Mouse (Mus musculus) intestine, embryonic 16.5 days (tissue): ENCODE results near the gene Col2a1. TPM values are rescaled to one million over a fixed set of nuclear protein-coding genes. Genes with fewer than 3 reads are reported as not detected.

Experiments used
- ATAC-seq: fragments of 200-750 bp; cut with Nextera tagmentation; 2 replicates; pipeline ENCODE4 v1.8.0; 2017; ENCODE audit warnings: moderate TSS enrichment, moderate library complexity
- H3K27ac ChIP-seq: fragments of 300-500 bp; sonication (generic); 2 replicates; pipeline ENCODE4 v1.5.1; 2014; ENCODE audit warnings: mild to moderate bottlenecking, low read length
- H3K27me3 ChIP-seq: fragments of 300-500 bp; sonication (generic); replicated peaks from 2 replicates; pipeline ENCODE4 v1.6.1; 2014; ENCODE audit warnings: low read length, control low read depth, mixed read lengths; ENCODE audit not compliant: control insufficient read depth, insufficient read depth
- H3K36me3 ChIP-seq: fragments of 300-500 bp; sonication (generic); 2 replicates; pipeline ENCODE4 v1.6.1; 2014; ENCODE audit warnings: low read length, control low read depth; ENCODE audit not compliant: control insufficient read depth, insufficient read depth
- H3K4me1 ChIP-seq: fragments of 300-500 bp; sonication (generic); 2 replicates; pipeline ENCODE4 v1.6.1; 2014; ENCODE audit warnings: low read length, control low read depth, mixed read lengths; ENCODE audit not compliant: control insufficient read depth, insufficient read depth
- H3K4me2 ChIP-seq: fragments of 300-500 bp; sonication (generic); 2 replicates; pipeline ENCODE4 v1.6.1; 2014; ENCODE audit warnings: low read depth, low read length, control low read depth
- H3K4me3 ChIP-seq: fragments of 300-500 bp; sonication (generic); 2 replicates; pipeline ENCODE4 v1.5.1; 2014; ENCODE audit warnings: mild to moderate bottlenecking, low read length
- H3K9ac ChIP-seq: fragments of 300-500 bp; sonication (generic); 2 replicates; pipeline ENCODE4 v1.6.1; 2014; ENCODE audit warnings: low read depth, low read length
- H3K9me3 ChIP-seq: fragments of 300-500 bp; sonication (generic); 2 replicates; pipeline ENCODE4 v1.6.1; 2016; ENCODE audit warnings: low read length, control low read depth; ENCODE audit not compliant: control insufficient read depth
- WGBS: fragments of 180-500 bp; shearing (Covaris S2); extraction: QIAGEN DNeasy Blood & Tissue Kit; methylation state at CpG from one replicate; pipeline ENCODE4 v1.1.7; 2014; 5-methylcytosine and 5-hydroxymethylcytosine counted together
- polyA plus RNA-seq: library from polyadenylated mRNA; unstranded; fragments of >200 nt; fragmentation: Nextera tagmentation; extraction: Ambion mirVana; gene quantifications from 2 replicates; pipeline ENCODE4 v1.2.1, GENCODE M21; 2015

Gene Col2a1
- polyA plus RNA-seq, 1 experiment from 2014 or later = 0.33 TPM

DNA sequence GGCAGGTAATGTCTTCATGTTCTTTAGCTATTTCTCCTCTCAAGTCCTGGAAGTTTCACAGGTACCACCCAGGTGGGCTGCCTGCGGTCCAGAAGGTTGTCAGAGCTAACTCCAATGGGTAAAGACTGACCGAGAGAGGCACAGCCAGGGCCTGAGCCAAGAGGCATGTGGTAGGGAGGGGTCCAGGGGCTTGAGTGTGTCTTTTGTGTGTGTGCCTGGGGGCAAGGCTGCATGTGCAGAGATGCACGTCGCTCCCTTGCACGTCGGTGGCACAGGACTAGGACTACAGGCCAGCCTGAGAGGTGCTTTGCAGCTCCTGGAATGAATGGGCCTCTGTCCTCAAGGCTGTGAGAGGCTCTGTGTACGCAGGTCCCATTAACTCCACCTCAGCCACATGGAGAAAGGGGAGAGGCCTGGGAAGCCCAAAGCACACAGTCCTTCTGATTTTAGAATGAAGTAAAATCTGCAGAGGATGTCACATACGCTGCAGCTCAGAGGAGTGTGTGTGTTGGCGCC is 28.8 kb upstream of the Col2a1 start:
- Histone ChIP-seq H3K27me3 (no peaks in the 10 kb centered on the region), H3K4me1 (no peaks in the 10 kb centered on the region), H3K9ac (no peak overlapping the region), H3K9me3 (no peaks in the 10 kb centered on the region), H3K4me2 (no peak overlapping the region), H3K4me3 (no peak overlapping the region), H3K27ac (no peak overlapping the region), H3K36me3 (peaks cover 8% of the 10 kb centered on the region; the same call in 1 of the 2 replicates)
- 79% methylated on average over 9 of the region's 9 CpGs for WGBS
- ATAC-seq = no peak

DNA sequence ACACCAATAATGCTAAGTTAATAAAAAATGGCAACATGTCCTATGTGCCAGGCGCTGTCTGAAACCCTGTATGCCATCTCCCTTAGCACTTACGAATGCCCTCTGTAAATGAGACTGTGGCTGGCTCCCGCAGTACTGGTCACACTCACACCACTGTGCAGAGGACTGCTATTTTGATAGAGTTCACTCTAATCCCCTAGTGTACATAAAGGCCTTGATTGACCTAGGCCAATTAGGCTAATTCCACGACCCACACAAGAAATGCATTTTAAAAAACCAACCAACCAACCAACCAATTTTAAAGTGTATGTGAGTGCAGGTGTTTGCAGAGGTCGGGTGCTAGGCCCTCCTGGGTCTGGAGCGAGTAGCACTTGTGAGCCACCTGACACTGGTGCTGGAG is 25.3 kb upstream of the Col2a1 start:
- H3K4me1 ChIP-seq = peaks cover 22% of the 10 kb centered on the region
- no peak overlapping the region for H3K9ac ChIP-seq
- H3K4me2 ChIP-seq = no peak overlapping the region
- ATAC-seq = no peak
- no peaks in the 10 kb centered on the region for H3K9me3 ChIP-seq
- no peak overlapping the region for H3K27ac ChIP-seq
- H3K4me3 ChIP-seq = no peak overlapping the region
- no peaks in the 10 kb centered on the region for H3K27me3 ChIP-seq
- WGBS = 76% methylated on average over 6 of the region's 6 CpGs
- no peaks in the 10 kb centered on the region for H3K36me3 ChIP-seq

DNA sequence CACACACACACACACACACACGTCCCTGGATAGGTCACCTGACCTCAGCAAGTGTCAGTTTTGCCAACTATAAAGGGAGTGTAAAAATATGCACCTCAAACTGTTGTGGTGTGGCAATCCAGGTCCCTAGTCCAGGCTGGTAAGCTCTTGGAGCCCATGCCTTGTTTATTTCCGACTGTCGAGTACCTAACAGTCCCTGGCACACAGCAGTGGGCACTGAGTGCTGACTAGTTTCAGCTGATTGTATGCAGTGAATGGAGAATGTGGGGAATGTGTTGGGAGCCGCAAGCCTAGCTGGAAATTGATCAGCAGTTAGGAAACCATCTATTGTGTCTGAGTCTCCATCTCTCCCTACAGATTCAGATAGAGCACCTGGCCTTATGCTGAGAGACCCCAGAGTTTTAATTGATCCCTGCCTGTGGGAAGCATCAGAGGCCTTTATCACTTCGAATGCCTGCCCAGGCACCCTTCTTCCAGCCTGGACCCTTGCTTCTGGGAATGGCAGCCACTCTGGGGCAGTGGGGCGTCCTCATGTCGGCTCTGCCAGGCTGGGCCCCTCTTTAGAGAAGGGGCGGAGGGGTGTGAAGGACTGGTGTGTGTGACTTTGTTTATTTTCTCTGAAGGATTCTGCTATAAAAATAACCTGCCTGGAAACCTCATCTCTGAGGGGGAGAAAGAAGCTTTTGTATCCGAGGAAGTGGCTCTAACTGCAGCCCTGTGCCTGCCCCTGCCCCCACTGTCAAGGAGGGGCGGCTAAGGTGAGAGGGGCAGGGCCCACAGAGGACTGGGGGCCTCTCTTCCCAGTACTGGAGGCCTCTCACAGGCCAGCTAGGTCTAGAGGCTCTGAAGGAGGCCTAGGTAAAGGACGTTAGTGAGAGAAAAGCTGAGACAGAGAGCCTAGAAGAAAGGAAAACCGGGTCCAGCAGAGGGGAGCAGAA is 22.7 kb upstream of the Col2a1 start:
- WGBS = 26% methylated on average over 12 of the region's 12 CpGs
- ATAC-seq = peak; percentile 49; the same call in 1 of the 2 replicates
- Histone ChIP-seq H3K27ac (no peak overlapping the region), H3K4me1 (peaks cover 25% of the 10 kb centered on the region), H3K9me3 (no peaks in the 10 kb centered on the region), H3K36me3 (no peaks in the 10 kb centered on the region), H3K27me3 (no peaks in the 10 kb centered on the region), H3K9ac (peak overlapping the region; percentile 39; the same call in 1 of the 2 replicates), H3K4me2 (no peak overlapping the region), H3K4me3 (no peak overlapping the region)

- H3K27me3 ChIP-seq = no peaks in the 10 kb centered on the region
- no peak overlapping the region for H3K4me2 ChIP-seq
- no peak overlapping the region for H3K4me3 ChIP-seq
- H3K36me3 ChIP-seq = no peaks in the 10 kb centered on the region
- ATAC-seq = no peak
- peaks cover 27% of the 10 kb centered on the region for H3K4me1 ChIP-seq
- WGBS = 54% methylated on average over 4 of the region's 4 CpGs
- H3K9ac ChIP-seq = no peak overlapping the region
- no peaks in the 10 kb centered on the region for H3K9me3 ChIP-seq
- H3K27ac ChIP-seq = no peak overlapping the region
These were observed 21.1 kb upstream of the Col2a1 start for GRCm38 (mm10) chr15:98025611-98026010.

DNA sequence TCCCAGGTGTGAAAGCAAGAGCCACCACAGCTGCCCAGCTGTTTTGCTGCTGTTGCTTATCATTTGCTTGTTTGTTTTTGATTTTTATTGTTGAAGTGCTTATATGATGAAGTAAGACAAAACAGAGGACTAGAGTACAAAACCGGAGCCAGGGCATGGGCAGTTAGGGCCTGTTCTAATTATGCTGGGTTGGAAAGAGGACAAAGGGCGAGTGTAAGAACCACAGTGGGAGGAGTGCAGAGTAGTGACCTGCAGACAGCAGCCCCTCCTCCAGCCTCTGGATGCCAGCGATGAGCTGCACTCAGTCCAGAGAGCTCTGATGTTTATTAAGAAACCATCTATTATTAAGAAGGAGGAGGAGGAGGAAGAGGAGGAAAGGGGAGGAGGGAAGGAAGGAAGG is 18.6 kb upstream of the Col2a1 start:
- 30% methylated on average over 3 of the region's 3 CpGs for WGBS
- Histone ChIP-seq H3K27me3 (no peaks in the 10 kb centered on the region), H3K27ac (no peak overlapping the region), H3K36me3 (no peaks in the 10 kb centered on the region), H3K4me1 (peaks cover 27% of the 10 kb centered on the region), H3K4me3 (no peak overlapping the region), H3K9ac (no peak overlapping the region), H3K4me2 (no peak overlapping the region), H3K9me3 (no peaks in the 10 kb centered on the region)
- ATAC-seq = peak; percentile 68; the same call in 1 of the 2 replicates

DNA sequence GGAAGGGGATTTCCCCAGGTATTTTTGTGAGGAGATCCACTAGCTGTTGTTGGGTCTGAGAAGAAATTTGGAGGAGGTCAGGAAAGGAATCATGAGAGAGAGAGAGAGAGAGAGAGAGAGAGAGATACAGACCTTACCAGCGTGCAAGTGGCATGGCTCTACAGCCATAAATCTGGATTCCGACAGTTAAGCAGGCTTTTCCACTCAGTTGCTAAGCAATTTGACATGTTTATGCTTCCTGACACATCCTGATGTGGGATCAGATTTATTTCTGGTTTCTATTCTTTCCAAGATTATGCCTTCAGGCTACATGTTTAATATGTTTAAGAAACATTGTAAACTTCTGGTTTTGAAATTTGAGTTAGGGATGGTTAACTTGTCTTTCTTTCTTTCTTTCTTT is 17.4 kb upstream of the Col2a1 start:
- Histone ChIP-seq H3K4me1 (peaks cover 17% of the 10 kb centered on the region), H3K27ac (no peak overlapping the region), H3K4me3 (no peak overlapping the region), H3K36me3 (no peaks in the 10 kb centered on the region), H3K9ac (no peak overlapping the region), H3K4me2 (no peak overlapping the region), H3K27me3 (no peaks in the 10 kb centered on the region), H3K9me3 (no peaks in the 10 kb centered on the region)
- no peak for ATAC-seq
- 13% methylated on average over 2 of the region's 2 CpGs for WGBS

GRCm38 (mm10) chr15:98019047-98019446 is 14.6 kb upstream of the Col2a1 start:
- H3K9me3 ChIP-seq = no peaks in the 10 kb centered on the region
- no peak overlapping the region for H3K4me2 ChIP-seq
- H3K4me1 ChIP-seq = peaks cover 6% of the 10 kb centered on the region
- no peak overlapping the region for H3K9ac ChIP-seq
- no peak overlapping the region for H3K4me3 ChIP-seq
- no peak overlapping the region for H3K27ac ChIP-seq
- WGBS = 56% methylated on average over 3 of the region's 3 CpGs
- no peaks in the 10 kb centered on the region for H3K36me3 ChIP-seq
- ATAC-seq = no peak
- H3K27me3 ChIP-seq = no peaks in the 10 kb centered on the region

DNA sequence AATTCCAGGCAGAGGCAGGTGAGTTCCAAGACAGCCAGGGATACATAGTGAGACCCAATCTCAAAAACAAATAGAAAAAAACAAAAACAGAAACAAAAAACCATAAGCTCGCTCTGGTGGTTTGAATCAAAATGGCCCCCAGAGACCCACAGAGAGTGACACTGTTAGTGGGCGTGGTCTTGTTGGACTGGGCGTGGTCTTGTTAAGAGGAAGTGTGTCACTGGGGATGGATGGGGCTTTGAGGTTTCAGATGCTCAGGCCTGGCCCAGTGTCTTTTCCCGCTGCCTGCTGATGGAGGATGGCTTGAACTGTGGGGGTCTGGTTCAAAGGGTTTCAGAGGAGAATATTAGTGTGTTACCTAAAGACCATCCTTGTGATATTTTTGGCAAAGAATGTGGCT is 13.4 kb upstream of the Col2a1 start:
- H3K36me3 ChIP-seq = no peaks in the 10 kb centered on the region
- no peak overlapping the region for H3K27ac ChIP-seq
- no peaks in the 10 kb centered on the region for H3K9me3 ChIP-seq
- H3K4me1 ChIP-seq = peaks cover 4% of the 10 kb centered on the region
- H3K27me3 ChIP-seq = no peaks in the 10 kb centered on the region
- H3K4me3 ChIP-seq = no peak overlapping the region
- WGBS = 77% methylated on average over 4 of the region's 4 CpGs
- H3K9ac ChIP-seq = no peak overlapping the region
- no peak overlapping the region for H3K4me2 ChIP-seq
- no peak for ATAC-seq

DNA sequence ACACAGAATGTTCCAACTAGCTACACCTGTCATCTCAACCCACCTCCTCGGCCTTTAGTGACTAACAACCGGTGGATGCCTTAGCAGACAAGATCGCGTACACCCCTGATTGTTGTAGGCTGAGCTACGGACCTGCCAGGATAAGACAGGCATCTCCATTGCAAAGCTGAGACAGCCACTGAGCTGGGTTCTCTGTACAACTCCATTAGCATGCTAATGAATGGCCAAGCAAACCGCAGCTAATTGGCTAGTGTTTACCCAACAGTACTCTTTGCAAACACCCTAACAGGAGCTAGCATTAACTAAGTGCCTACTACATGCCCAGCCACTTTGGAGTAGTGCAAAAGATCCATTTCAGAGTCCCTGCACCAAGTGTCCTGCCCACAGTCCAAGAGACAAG is 8.3 kb upstream of the Col2a1 start:
- Histone ChIP-seq H3K36me3 (no peaks in the 10 kb centered on the region), H3K4me1 (no peaks in the 10 kb centered on the region), H3K9me3 (no peaks in the 10 kb centered on the region), H3K27ac (no peak overlapping the region), H3K9ac (no peak overlapping the region), H3K4me2 (no peak overlapping the region), H3K27me3 (peaks cover 3% of the 10 kb centered on the region; the same call in 1 of the 2 replicates), H3K4me3 (no peak overlapping the region)
- no peak for ATAC-seq
- WGBS = 69% methylated on average over 6 of the region's 6 CpGs
